Mouse (Mus musculus) limb, embryonic 12.5 days (tissue): ENCODE results near the gene Mical3. TPM values are rescaled to one million over a fixed set of nuclear protein-coding genes. Genes with fewer than 3 reads are reported as not detected.

Experiments
- ATAC-seq: fragments of 200-750 bp; cut with Nextera tagmentation; 2 replicates; pipeline ENCODE4 v1.8.0; 2017; ENCODE audit warnings: low read depth, moderate TSS enrichment; ENCODE audit not compliant: insufficient number of reproducible peaks, insufficient read depth, low FRiP score, low TSS enrichment
- H3K27ac ChIP-seq: fragments of 300-500 bp; sonication (generic); 2 replicates; pipeline ENCODE4 v1.5.1; 2016; ENCODE audit warnings: mild to moderate bottlenecking, moderate library complexity
- H3K27me3 ChIP-seq: fragments of 300-500 bp; sonication (generic); 2 replicates; pipeline ENCODE4 v1.6.1; 2016; ENCODE audit warnings: mild to moderate bottlenecking, moderate library complexity
- H3K36me3 ChIP-seq: fragments of 300-500 bp; sonication (generic); 2 replicates; pipeline ENCODE4 v1.6.1; 2016; ENCODE audit warnings: mild to moderate bottlenecking, moderate library complexity
- H3K4me1 ChIP-seq: fragments of 300-500 bp; sonication (generic); replicated peaks from 2 replicates; pipeline ENCODE4 v1.6.1; 2016
- H3K4me2 ChIP-seq: fragments of 300-500 bp; sonication (generic); 2 replicates; pipeline ENCODE4 v1.6.1; 2016; ENCODE audit warnings: mild to moderate bottlenecking, moderate library complexity
- H3K4me3 ChIP-seq: fragments of 300-500 bp; sonication (generic); replicated peaks from 2 replicates; pipeline ENCODE4 v1.5.1; 2016; ENCODE audit warnings: mild to moderate bottlenecking
- H3K9ac ChIP-seq: fragments of 300-500 bp; sonication (generic); replicated peaks from 2 replicates; pipeline ENCODE4 v1.6.1; 2016; ENCODE audit warnings: mild to moderate bottlenecking, moderate library complexity
- H3K9me3 ChIP-seq: fragments of 300-500 bp; sonication (generic); 2 replicates; pipeline ENCODE4 v1.6.1; 2016; ENCODE audit warnings: mild to moderate bottlenecking, moderate library complexity
- WGBS: fragments of 180-500 bp; shearing (Covaris S2); methylation state at CpG from one replicate; pipeline ENCODE4 v1.1.7; 2016; 5-methylcytosine and 5-hydroxymethylcytosine counted together
- polyA plus RNA-seq: library from polyadenylated mRNA; unstranded; fragments of >200 nt; fragmentation: Nextera tagmentation; extraction: Ambion mirVana; gene quantifications from 2 replicates; pipeline ENCODE4 v1.2.1, GENCODE M21; 2016

The Mical3 gene
- polyA plus RNA-seq, 1 experiment from 2014 or later, result 10.8 TPM

- Histone ChIP-seq H3K4me1 (peaks cover 25% of the 10 kb centered on the region), H3K9ac (peak overlapping the region; percentile 90), H3K9me3 (no peaks in the 10 kb centered on the region), H3K36me3 (peaks cover 9% of the 10 kb centered on the region; the same call in 1 of the 2 replicates), H3K27ac (peak overlapping the region; percentile 82), H3K27me3 (no peaks in the 10 kb centered on the region), H3K4me2 (peak overlapping the region; percentile 92), H3K4me3 (peak overlapping the region; percentile 94)
- under 1% methylated on average over 49 of the region's 52 CpGs for WGBS
- ATAC-seq, result peak; percentile 27; the same call in 1 of the 2 replicates
Measured at GRCm38 (mm10) chr6:121109181-121109981, 21.4 kb downstream of the Mical3 start.

DNA sequence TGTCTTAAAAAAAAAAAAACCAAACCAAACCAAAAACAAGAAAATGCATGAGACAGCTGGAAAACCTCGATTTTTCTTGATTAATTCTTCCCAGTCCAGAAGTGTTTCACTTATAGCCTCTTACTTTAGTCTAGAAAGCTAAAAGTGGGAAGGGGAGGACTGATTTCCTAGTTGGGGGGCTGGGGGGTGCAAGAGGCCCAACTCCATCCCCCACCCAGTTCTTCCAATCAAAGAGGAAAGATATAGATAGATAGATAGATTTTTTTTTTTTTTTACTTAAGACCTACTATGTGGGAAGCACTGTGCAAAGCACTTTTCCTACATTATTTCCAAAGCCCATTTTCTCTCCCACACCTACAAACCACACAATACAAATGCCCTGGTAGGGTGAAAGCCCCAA lies 22.7 kb downstream of the Mical3 start:
- Histone ChIP-seq H3K9ac (no peak overlapping the region), H3K9me3 (no peaks in the 10 kb centered on the region), H3K4me1 (peaks cover 25% of the 10 kb centered on the region), H3K4me2 (no peak overlapping the region), H3K27ac (no peak overlapping the region), H3K36me3 (peaks cover 13% of the 10 kb centered on the region; the same call in 1 of the 2 replicates), H3K4me3 (no peak overlapping the region), H3K27me3 (no peaks in the 10 kb centered on the region)
- ATAC-seq, result no peak
- 76% methylated on average over 1 of the region's 1 CpGs for WGBS

GRCm38 (mm10) chr6:121106711-121107405 lies 23.9 kb downstream of the Mical3 start:
- Histone ChIP-seq H3K4me1 (peaks cover 25% of the 10 kb centered on the region), H3K9ac (no peak overlapping the region), H3K27me3 (no peaks in the 10 kb centered on the region), H3K9me3 (no peaks in the 10 kb centered on the region), H3K27ac (no peak overlapping the region), H3K4me2 (no peak overlapping the region), H3K36me3 (peaks cover 18% of the 10 kb centered on the region; the same call in 1 of the 2 replicates), H3K4me3 (no peak overlapping the region)
- 84% methylated on average over 16 of the region's 16 CpGs for whole genome bisulfite sequencing
- no peak for ATAC-seq

DNA sequence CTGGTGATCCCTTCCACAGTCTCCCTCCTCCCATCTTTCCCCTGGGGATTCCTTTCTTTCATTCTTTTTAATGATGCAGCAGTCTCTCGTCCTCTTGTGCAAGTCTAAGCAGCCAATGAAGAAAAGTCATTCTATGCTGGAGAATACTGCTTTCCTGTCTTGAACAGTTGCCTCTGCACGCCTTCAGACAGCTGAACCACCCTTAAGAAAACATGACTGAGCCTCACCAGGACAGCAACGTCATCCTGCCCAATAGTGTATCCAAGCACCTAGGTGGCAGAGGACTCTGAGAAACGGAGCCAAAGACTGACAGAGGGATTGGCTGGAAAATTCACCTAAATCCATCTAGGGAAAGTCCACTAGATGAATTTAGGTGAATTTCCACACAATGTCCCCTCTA lies 25.1 kb downstream of the Mical3 start:
- Histone ChIP-seq H3K27ac (no peak overlapping the region), H3K9ac (no peak overlapping the region), H3K4me2 (no peak overlapping the region), H3K4me1 (peaks cover 20% of the 10 kb centered on the region), H3K27me3 (no peaks in the 10 kb centered on the region), H3K4me3 (no peak overlapping the region), H3K36me3 (peaks cover 18% of the 10 kb centered on the region; the same call in 1 of the 2 replicates), H3K9me3 (no peaks in the 10 kb centered on the region)
- no peak for ATAC-seq
- 67% methylated on average over 4 of the region's 4 CpGs for WGBS

DNA sequence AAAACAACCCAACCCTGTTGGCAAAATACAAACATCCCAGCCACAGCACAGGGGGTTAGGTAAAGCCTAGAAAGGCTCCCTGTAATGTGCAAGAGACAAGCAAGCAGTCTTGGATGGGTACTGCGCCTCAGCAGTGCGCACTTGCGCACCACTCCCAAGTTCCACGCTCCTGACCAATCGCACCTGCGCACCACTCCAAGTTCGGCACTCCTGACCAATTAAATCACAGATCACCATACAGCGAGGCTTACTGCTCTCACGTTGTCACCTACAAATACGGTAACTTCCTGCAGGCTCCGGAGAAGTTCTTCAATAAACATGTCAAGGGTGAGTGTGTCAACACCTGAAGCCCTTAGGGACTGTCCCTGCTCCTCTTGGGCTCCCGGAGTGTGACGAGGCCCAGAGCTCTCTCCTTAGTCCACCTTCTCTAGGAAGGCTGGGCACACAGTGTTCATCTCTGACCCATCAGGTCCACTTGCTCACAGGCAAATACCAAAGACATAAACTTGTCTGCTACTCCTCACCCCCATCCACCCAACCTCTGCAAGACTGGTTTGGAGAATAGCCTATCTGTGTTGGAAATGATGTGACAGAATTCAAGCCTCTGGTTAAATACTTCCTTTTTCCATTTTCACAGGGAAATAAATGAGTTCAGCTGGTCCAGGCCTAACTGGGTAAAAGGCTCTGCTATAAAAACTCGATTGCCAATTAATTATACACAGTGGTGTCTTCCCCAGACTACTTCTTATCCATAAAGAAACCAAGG lies 27.2 kb downstream of the Mical3 start:
- WGBS, result 86% methylated on average over 14 of the region's 14 CpGs
- Histone ChIP-seq H3K36me3 (peaks cover 18% of the 10 kb centered on the region; the same call in 1 of the 2 replicates), H3K9ac (no peak overlapping the region), H3K4me3 (no peak overlapping the region), H3K27me3 (no peaks in the 10 kb centered on the region), H3K4me2 (no peak overlapping the region), H3K27ac (no peak overlapping the region), H3K4me1 (peaks cover 11% of the 10 kb centered on the region), H3K9me3 (no peaks in the 10 kb centered on the region)
- no peak for ATAC-seq

DNA sequence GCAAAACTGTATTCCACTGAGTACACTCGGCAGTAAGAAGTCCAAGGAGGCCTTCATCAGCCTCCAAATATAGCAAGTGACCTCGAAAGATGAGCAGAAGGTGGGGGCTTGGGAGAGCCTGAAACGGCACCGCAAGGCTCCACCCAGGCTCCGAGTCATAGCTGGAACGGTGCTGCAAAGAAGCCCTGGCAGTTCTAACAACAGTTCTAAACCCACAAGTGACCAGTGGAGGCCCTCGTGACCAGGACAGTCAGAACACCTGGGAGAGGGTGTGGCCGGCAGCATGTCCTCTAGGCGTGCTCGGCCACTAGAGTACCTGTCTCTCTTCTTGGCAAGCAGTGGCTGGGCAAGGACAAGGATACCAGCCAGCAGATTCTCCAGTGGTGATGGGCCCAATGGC lies 27.9 kb downstream of the Mical3 start:
- Histone ChIP-seq H3K4me2 (no peak overlapping the region), H3K9ac (no peak overlapping the region), H3K36me3 (peaks cover 18% of the 10 kb centered on the region; the same call in 1 of the 2 replicates), H3K27ac (no peak overlapping the region), H3K4me3 (no peak overlapping the region), H3K4me1 (peaks cover 8% of the 10 kb centered on the region; the same call in 1 of the 2 replicates), H3K9me3 (no peaks in the 10 kb centered on the region), H3K27me3 (no peaks in the 10 kb centered on the region)
- ATAC-seq, result no peak
- WGBS, result 89% methylated on average over 10 of the region's 10 CpGs

DNA sequence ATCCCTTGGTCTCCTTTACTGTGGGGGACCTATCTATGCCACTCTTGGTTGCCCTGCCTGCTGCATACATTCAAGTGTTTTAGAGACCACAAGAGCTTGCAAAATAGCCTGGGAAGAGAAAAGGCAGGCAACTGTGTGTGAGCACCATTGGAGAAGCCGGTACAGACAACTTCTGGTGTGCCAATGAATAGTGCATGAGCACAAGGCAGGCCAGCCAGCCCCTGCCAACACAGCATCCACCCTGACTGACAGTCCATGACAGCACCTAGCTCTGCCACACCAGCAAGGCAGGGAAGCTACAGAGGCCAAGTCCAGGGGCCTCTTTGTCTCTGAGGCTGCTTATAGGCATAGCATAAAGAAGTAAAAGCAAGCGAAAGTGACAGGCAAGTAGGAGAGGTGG lies 28.7 kb downstream of the Mical3 start:
- Histone ChIP-seq H3K4me3 (no peak overlapping the region), H3K27ac (no peak overlapping the region), H3K9me3 (no peaks in the 10 kb centered on the region), H3K9ac (no peak overlapping the region), H3K4me1 (peaks cover 8% of the 10 kb centered on the region; the same call in 1 of the 2 replicates), H3K4me2 (no peak overlapping the region), H3K27me3 (no peaks in the 10 kb centered on the region), H3K36me3 (peaks cover 16% of the 10 kb centered on the region; the same call in 1 of the 2 replicates)
- no peak for ATAC-seq
- 92% methylated on average over 2 of the region's 2 CpGs for WGBS

GRCm38 (mm10) chr6:121101201-121101600 lies 29.6 kb downstream of the Mical3 start:
- no peak for ATAC-seq
- Histone ChIP-seq H3K27me3 (no peaks in the 10 kb centered on the region), H3K36me3 (peaks cover 14% of the 10 kb centered on the region; the same call in 1 of the 2 replicates), H3K9ac (no peak overlapping the region), H3K4me3 (no peak overlapping the region), H3K9me3 (no peaks in the 10 kb centered on the region), H3K27ac (no peak overlapping the region), H3K4me1 (peaks cover 8% of the 10 kb centered on the region; the same call in 1 of the 2 replicates), H3K4me2 (no peak overlapping the region)
- WGBS, result 94% methylated on average over 5 of the region's 5 CpGs

DNA sequence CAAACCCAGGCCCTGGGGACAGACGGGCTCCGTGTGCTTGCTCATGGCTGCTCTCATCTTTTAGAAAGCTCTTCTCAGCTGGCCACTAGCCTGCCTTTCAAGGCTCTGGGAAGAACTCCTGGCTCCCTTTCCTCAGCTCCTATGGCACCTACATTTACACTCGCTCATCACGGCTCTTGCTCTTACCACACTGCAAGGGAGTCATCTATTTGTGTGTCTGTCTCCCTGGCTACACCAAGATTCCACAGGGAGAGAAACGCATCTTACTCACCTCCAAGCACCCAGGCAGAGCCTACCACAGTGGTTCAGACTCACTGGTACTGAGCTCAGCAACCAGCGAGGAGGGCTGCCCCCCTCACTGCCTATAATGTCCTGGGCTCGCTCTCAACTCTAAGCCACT lies 31.0 kb downstream of the Mical3 start:
- no peak overlapping the region for H3K9ac ChIP-seq
- no peak overlapping the region for H3K27ac ChIP-seq
- no peak overlapping the region for H3K4me3 ChIP-seq
- H3K36me3 ChIP-seq, result peaks cover 13% of the 10 kb centered on the region; the same call in 1 of the 2 replicates
- H3K27me3 ChIP-seq, result no peaks in the 10 kb centered on the region
- ATAC-seq, result no peak
- H3K9me3 ChIP-seq, result no peaks in the 10 kb centered on the region
- 91% methylated on average over 7 of the region's 7 CpGs for WGBS
- no peaks in the 10 kb centered on the region for H3K4me1 ChIP-seq
- no peak overlapping the region for H3K4me2 ChIP-seq

DNA sequence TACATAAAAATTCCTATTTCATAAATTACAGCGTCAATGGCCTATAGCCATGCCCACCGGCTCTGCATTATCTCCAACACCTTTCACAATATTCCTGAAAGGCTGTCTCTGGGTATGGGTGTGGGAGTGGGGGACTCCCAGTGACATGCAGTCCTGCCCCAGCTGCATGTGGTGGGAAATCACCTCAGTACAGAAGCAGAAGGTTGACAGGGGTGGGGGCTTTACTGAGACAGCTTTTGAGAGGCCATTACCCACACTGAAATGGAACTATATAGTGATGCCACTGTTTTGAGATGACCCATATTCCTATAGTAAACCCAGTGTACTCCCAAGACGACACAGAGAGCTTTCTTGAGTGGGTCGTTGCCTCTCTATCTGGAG lies 31.6 kb downstream of the Mical3 start:
- Histone ChIP-seq H3K9ac (no peak overlapping the region), H3K36me3 (peaks cover 8% of the 10 kb centered on the region; the same call in 1 of the 2 replicates), H3K27me3 (no peaks in the 10 kb centered on the region), H3K4me1 (no peaks in the 10 kb centered on the region), H3K4me2 (no peak overlapping the region), H3K9me3 (no peaks in the 10 kb centered on the region), H3K4me3 (no peak overlapping the region), H3K27ac (no peak overlapping the region)
- WGBS, result 92% methylated on average over 4 of the region's 4 CpGs
- no peak for ATAC-seq
